Mouse (Mus musculus): ENCODE measurements around the gene Ppil2.

Gene Ppil2

GRCm38 (mm10) chr16:17110771-17111743 lies at the start of gene Ppil2:
TSS of gene Ppil2 (minus strand) at chr16:17111257.
- peak; percentile 48 to 60 for DNase-seq

- DNase-seq, result no peak
Measured at GRCm38 (mm10) chr16:17154346-17154745, 43.3 kb upstream of the Ppil2 start.

- DNase-seq, result no peak
Measured at GRCm38 (mm10) chr16:17151874-17152273, 40.8 kb upstream of the Ppil2 start.

DNA sequence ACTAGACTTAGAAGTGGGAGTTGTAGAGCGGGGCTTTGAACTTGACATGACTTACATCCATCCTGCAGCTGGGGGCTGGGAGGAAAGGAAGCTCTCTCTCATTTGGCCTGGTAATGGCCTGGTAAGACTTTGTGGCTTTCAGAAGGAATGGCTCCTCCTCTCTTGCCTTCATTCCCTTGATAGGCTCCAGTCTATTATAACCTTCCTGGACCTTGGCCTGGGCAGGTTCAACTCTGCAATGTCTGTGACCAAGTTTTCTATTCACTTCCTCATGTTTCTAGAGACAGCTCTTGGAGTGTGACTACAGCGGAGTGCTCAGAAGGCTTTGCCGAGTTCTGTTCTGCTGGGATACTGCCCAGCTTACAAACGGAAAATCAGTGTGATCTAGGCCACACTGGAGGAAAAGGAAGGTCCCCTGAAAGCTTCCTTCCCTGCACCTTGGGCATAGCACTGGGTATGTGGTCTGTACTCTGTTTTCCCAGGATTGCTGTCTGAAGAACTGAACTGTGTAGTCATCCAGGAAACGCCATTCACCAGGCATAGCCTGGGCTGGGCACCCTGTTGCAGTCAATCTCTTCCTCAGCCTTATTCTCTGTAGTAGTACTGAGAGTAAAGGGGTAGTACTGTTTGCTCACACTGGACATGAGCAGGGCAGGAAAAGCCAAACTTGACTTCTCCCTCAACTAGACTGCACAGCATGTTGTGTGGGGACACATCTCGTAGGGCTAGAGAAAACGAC lies 39.6 kb upstream of the Ppil2 start:
- DNase-seq, result no peak

DNA sequence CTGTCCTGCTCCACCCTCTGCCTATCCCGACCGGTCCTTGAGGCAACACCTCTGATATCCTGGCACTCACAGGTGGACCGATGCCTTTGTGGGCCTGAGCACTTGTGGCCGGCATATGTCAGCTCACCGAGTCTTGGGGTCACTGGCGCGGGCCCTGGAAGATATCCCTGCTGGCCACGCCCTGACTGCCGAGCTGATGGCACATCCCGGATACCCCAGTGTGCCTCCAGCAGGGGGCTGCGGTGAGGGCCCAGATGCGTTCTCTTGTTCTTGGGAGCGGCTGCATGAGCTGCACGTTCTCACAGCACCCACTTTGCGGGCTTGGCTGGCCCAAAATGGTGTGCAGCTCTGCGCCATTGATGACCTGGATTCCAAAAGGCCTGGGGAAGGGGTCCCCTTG lies 37.0 kb upstream of the Ppil2 start:
- DNase-seq, result peak in 1 of 2 experiments; percentile 22

- peak in 1 of 2 experiments; percentile 24 for DNase-seq
Measured at GRCm38 (mm10) chr16:17147391-17147929, 36.4 kb upstream of the Ppil2 start.

DNA sequence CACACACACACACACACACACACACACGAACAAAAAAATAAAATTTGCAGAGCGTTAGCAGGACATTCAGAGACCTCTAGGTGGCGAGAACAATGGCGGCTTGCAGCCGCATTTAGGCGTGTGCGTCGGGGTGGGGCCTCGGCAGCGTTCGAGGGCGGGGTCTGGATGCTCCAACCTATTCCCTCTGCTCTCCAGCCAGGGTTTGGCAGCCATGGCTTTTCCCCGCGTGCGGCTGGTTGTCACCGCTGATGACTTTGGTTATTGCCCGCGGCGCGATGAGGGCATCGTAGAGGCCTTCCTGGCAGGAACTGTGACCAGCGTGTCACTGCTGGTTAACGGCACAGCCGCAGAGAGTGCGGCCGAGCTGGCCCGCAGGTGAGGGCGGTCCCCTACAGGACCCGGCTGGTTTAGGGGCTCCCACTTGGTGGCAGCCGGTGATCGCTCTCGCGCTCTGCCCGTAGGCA lies 35.7 kb upstream of the Ppil2 start, which contains the start of gene Ccdc116:
Ccdc116 (minus strand) TSS at position 458 of the 464 bp plus-strand sequence.
- peak; percentile 47 to 68 for DNase-seq

DNA sequence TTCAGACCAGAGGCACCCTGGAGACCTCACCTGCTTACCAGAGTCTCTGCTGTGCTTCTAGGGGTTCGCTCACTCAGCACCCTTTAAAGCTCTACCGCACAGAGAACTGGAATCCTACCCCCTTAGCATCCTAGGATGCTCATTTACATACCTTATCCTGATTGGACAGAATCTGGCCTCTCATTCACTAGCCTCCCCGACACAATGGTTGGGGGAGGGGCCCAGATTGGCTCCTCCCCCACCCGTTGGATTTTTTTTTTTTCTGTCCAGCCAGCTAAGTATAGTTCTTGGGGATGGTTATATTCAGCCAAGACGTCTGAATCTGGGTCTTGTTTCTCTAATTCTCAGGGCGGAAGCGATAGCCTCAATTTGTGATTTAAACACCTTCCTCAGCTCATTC lies 33.3 kb upstream of the Ppil2 start, which contains the start of gene Ydjc:
Ydjc (plus strand) TSS at position 283 of the 400 bp plus-strand sequence.
- DNase-seq, result no peak

DNA sequence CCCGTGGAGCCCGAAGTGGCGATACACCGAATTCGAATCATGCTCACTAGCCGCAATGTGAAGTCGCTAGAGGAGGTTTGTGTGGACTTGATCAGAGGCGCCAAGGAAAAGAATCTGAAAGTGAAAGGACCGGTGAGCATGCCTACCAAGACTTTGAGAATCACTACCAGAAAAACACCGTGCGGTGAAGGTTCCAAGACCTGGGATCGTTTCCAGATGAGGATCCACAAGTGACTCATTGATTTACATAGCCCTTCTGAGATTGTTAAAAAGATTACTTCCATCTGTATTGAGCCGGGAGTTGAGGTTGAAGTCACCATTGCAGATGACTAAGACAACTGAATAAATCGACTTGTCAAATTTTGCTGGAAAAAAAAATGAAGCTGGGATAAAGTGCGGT lies 26.3 kb upstream of the Ppil2 start:
- no peak for DNase-seq

- DNase-seq, result no peak
Measured at GRCm38 (mm10) chr16:17132906-17133200, 21.8 kb upstream of the Ppil2 start.

DNA sequence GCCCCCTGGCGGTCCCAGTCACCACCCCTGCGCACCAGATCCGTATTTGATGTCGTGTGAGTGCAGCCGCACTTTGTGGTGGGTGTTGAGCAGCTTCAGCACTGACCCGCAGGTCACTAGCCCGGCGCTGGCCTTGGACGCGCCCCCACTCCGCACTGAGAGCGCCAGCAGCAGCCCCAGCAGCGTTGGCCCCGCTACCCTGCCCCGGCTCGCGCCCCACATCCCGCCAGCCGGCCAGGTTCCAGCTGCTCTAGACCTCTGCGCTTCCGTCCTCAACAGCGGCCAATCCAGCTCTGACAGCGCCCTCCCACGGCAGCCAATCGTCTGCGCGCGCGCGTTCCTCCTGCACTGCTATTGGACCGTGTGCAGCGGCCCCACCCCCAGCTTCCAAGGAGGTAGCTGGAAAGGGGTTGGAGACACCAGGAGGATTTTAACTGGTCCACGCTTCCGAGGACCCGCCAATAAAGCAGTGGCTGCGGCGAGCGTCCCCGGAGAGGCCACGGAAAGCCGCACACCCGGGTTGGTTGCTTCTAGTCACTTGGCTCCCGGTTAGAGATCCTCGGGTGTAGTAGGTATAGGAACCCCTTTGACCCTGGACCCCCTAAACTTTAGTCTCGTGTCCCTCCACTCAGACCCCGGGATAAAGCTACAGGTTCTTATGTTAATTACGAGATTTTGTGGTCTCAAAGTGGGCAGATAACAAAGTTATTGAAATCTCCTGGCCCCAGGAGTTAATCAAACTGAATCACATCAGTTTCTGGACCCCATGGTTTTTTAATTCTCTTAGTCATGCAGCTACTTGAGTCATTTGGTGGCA lies 21.2 kb upstream of the Ppil2 start, which contains the start of gene Sdf2l1:
Sdf2l1 (minus strand) TSS at position 295 of the 817 bp plus-strand sequence.
- peak; percentile 88 to 97 for DNase-seq

GRCm38 (mm10) chr16:17131191-17132088 lies 20.4 kb upstream of the Ppil2 start:
- peak in 1 of 2 experiments; percentile 34 for DNase-seq

DNA sequence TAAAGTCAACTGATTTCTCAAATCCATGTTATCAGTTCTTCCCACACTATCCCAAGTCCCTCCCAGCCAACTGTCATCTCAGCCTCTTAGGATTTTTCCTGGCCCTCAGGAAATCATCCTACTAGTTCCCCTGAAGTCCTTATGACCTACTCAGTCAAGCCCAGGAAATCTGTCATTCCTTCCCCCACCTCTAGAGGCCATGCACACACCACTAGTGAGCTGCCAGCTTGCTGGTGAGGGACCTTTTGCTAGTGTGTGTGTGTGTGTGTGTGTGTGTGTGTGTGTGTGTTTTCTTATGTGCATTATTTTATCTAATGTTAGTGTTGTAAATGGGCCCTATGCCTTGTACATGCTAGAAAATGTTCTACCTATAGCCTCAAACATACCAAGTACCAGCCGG lies 16.2 kb upstream of the Ppil2 start:
- peak in 1 of 2 experiments; percentile 42 for DNase-seq

DNA sequence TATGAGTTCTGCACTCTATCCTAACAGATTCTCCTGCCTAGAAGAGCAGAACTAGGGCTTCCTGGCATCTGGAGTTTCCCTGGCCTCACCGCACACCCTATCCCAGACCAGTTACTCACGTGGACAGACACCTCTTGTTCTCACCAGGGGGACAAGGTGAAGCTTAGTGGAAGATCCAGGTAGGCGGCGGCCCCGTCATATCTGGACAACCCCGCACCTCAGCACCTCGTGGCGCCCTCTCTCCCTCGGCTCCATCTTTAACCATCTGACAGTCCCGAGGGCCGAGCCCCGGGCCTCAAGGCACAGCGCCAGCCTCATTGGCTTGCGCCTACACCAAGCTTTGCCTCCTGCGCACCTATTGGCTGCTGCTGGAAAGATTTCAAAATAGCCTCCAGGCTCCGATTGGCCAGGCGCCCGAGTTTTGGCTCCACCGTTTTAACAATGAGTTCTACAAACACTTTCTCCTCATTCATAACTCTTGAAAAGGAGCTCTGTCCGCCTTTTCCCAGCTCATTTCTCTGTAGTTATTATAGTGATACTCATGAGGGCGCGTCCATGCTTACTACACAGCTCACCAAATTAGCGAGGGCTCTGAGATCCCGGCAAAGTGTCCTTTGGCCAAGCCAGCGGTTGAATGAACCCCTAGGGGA lies 13.9 kb upstream of the Ppil2 start, which contains the start of gene 2610318N02Rik:
2610318N02Rik (minus strand) TSS at position 297 of the 650 bp plus-strand sequence.
- DNase-seq, result peak; percentile 56 to 59

DNA sequence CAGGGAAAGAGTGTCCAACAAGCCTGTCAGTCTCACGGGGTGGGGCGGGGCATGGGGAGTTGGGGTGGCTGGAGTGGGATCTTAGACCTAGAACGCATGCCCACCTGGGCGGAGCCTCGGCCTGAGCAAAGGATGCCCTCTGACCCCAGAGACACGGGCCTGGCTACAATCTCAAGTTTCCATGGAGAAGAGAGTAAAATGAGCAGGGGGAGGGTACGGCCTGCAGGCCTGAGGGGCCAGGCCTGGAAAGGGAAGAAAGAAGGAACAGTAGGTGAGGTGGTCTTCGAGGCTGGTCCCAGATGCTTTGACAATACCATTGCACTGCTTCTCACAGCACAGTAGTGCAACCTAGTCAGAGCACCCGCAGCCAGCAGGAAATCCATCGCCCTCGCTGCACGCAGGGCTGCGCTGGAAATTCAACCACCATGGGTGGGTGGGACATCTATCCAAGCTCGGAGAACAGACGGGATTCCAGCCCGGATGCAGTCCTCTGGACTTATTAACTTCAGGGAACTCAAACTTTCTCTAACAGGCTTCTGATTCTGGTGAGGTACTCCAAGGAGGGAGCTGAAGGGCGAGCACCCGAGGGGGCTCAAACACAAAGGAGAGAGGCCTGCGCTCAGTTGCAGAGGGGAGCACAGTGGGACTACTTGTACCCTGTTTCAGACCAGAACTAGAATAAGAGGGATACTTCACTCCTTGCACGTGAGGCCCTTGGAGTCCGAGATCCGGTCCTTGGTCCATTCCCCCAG lies 13.2 kb upstream of the Ppil2 start:
- no peak for DNase-seq

DNA sequence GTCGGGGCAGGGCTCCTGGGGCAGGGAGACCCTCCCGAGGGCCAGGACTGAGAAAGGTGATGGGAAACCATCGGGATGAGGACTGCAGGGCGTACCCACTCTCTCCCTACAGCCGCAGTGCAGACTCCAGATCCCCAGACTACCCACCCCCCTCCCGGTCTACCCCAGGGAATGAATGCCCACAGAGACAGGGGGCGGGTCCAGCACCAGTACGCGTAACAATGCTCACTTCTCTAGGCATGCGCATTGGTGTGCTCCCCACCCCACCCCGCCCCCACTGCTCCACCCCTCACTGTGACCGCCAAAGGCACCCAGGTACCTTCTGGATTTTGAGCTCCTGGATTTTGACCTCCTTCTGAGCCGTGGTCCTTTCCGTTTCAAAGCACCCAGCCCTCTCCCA lies 10.5 kb upstream of the Ppil2 start:
- no peak for DNase-seq

- no peak for DNase-seq
Measured at GRCm38 (mm10) chr16:17117309-17117799, 6.3 kb upstream of the Ppil2 start.

DNA sequence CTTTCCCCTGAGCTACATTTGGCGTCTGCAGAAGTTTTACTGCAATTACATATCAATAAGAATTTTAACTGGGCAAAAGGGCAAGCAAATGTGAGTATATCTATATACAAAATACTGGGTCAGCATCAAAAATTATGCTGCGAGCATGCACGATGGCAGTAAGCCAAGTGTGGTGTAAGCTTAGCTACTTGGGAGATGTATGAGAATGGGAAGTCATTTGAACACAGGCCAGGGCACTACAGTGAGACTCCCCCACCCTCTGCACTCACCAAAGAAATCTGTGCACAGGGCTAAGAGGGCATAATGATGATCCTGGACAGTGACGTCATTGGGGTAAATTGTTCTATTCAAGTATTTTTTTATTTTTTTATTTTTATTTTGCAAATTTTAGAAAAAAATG lies 6.5 kb downstream of the Ppil2 start:
- no peak for DNase-seq

- DNase-seq, result no peak
Measured at GRCm38 (mm10) chr16:17102630-17103220, 8.3 kb downstream of the Ppil2 start.
